Mouse (Mus musculus) heart, adult 11 months (tissue): Measurements from ENCODE around the gene Tiam2.
A peak's percentile ranks its signal among the peaks of the same experiment; 100 is the strongest.

Experiments
- DNase-seq: peaks from one replicate; pipeline ENCODE4 v3.0.0; 2022

Gene Tiam2

GRCm38 (mm10) chr17:3397836-3398235 is 71.5 kb downstream of the Tiam2 start:
- DNase-seq = peak; percentile 69

- DNase-seq = peak; percentile 34
These were observed 79.1 kb downstream of the Tiam2 start for GRCm38 (mm10) chr17:3405350-3406073.

GRCm38 (mm10) chr17:3407051-3407450 is 80.7 kb downstream of the Tiam2 start:
- DNase-seq = peak; percentile 53

GRCm38 (mm10) chr17:3410307-3410706 is 83.9 kb downstream of the Tiam2 start:
- peak; percentile 43 for DNase-seq

- DNase-seq = peak; percentile 7
These were observed 86.4 kb downstream of the Tiam2 start for GRCm38 (mm10) chr17:3412771-3413170.

- DNase-seq = peak; percentile 94
These were observed 89.2 kb downstream of the Tiam2 start for GRCm38 (mm10) chr17:3415580-3415979.

GRCm38 (mm10) chr17:3416401-3416800 is 90.0 kb downstream of the Tiam2 start:
- peak; percentile 68 for DNase-seq

- peak; percentile 41 for DNase-seq
These were observed 93.1 kb downstream of the Tiam2 start for GRCm38 (mm10) chr17:3419368-3419928.

GRCm38 (mm10) chr17:3420148-3420547 is 93.8 kb downstream of the Tiam2 start:
- peak; percentile 33 for DNase-seq

- DNase-seq = peak; percentile 56
These were observed 97.0 kb downstream of the Tiam2 start for GRCm38 (mm10) chr17:3423416-3423815.

GRCm38 (mm10) chr17:3428659-3429058 is 102.3 kb downstream of the Tiam2 start:
- DNase-seq = peak; percentile 41

GRCm38 (mm10) chr17:3432590-3433498 is 106.5 kb downstream of the Tiam2 start:
- DNase-seq = peak; percentile 62

GRCm38 (mm10) chr17:3433521-3434271 is 107.3 kb downstream of the Tiam2 start:
- peak; percentile 59 for DNase-seq

GRCm38 (mm10) chr17:3435299-3435698 is 108.9 kb downstream of the Tiam2 start:
- DNase-seq = no peak

GRCm38 (mm10) chr17:3436841-3437515 is 110.6 kb downstream of the Tiam2 start:
- no peak for DNase-seq

- peak; percentile 78 for DNase-seq
These were observed 116.4 kb downstream of the Tiam2 start for GRCm38 (mm10) chr17:3442526-3443401.

- peak; percentile 87 for DNase-seq
These were observed 120.0 kb downstream of the Tiam2 start for GRCm38 (mm10) chr17:3446191-3446950.

GRCm38 (mm10) chr17:3448725-3449124 is 122.4 kb downstream of the Tiam2 start:
- DNase-seq = no peak

- peak; percentile 95 for DNase-seq
These were observed 124.7 kb downstream of the Tiam2 start for GRCm38 (mm10) chr17:3451077-3451476.
